Mouse (Mus musculus) duodenum, adult 2 months (tissue): Measurements from ENCODE around the gene Ets1. TPM values are rescaled to one million over a fixed set of nuclear protein-coding genes. Genes with fewer than 3 reads are reported as not detected.

Source experiments
- polyA plus RNA-seq: library from polyadenylated mRNA; depleted of rRNA; stranded (reverse); fragments of >200 nt; gene quantifications from 2 replicates; pipeline ENCODE4 v1.2.3, GENCODE M21; 2012; ENCODE audit warnings: low replicate concordance; rRNA removed

The Ets1 gene
- 3.9 and 4.4 TPM in 2 replicates for polyA plus RNA-seq

DNA sequence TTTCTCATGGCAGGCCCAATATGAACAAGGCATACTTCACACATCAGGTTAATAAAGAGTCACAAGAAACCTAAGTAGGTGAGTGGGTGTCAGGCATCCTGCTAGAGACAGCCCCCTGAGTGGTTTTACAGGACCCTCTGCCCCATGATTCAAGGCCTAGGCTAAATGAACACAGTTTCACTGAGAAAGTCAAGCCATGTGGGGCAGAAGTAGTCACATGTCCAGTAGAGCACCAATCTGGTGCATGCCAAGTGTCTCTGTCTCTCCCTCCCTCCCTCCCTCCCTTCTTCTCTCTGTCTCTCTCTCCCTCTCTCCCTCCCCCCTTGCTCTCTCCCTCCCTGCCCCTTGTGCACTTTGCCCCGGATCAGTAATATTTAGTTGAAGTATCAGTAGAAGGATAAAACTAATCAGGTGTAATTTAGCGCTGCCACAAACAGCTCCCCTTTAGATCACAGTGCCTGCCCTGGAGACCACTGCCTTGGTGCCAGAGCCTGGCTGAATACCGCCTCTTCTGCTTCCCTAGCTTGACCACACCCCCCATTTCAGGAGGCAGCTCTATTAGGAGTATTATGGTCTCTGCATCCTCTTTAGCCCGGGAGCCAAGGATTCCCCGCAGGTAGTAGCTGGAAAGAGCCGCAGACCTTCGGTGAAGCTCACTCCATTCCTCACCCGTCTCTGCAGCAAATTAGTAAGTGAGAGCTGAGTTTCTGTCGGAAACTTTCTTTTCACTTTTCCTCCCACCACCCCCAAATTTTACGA is at the start of gene Ets1:
Ets1 (plus strand) TSS at position 595 of the 759 bp plus-strand sequence.

Other genes starting within 250 kb of the Ets1 start
- 1.0 and 1.5 TPM in 2 replicates for gene Fli1, start 93.4 kb upstream of the Ets1 start, polyA plus RNA-seq